Mouse (Mus musculus) erythroblast, embryonic 14.5 days (primary cell): Measurements from ENCODE around the gene Sec16b. TPM values are rescaled to one million over a fixed set of nuclear protein-coding genes. Genes with fewer than 3 reads are reported as not detected.

Source experiments
- H3K27me3 ChIP-seq: 2 replicates; pipeline ENCODE4 v1.6.1; 2012; ENCODE audit warnings: inconsistent platforms; ENCODE audit not compliant: control insufficient read depth
- H3K36me3 ChIP-seq: 2 replicates; pipeline ENCODE4 v1.6.1; 2012; ENCODE audit warnings: mild to moderate bottlenecking, inconsistent platforms; ENCODE audit not compliant: control insufficient read depth
- H3K4me1 ChIP-seq: 2 replicates; pipeline ENCODE4 v1.6.1; 2012; ENCODE audit warnings: inconsistent platforms; ENCODE audit not compliant: control insufficient read depth
- H3K4me3 ChIP-seq: replicated peaks from 2 replicates; pipeline ENCODE3; 2012; ENCODE audit warnings: moderate library complexity, mild to moderate bottlenecking, inconsistent platforms
- H3K9me3 ChIP-seq: 2 replicates; pipeline ENCODE4 v1.6.1; 2012; ENCODE audit warnings: low read length, inconsistent platforms, mixed read lengths; ENCODE audit not compliant: control insufficient read depth
- GATA1 ChIP-seq: IDR thresholded peaks from 2 replicates; pipeline ENCODE4 v1.6.1; 2012; ENCODE audit warnings: low read length, inconsistent platforms, mixed read lengths
- TAL1 ChIP-seq: IDR thresholded peaks from 3 replicates; pipeline ENCODE4 v1.6.1; 2012; ENCODE audit warnings: low read length, inconsistent platforms, mixed read lengths
- polyA plus RNA-seq: library from polyadenylated mRNA; stranded (reverse); fragments of >175 nt; gene quantifications from 2 replicates; pipeline ENCODE4 v1.2.3, GENCODE M21; 2012

Gene Sec16b
- polyA plus RNA-seq: not detected in 2 replicates

DNA sequence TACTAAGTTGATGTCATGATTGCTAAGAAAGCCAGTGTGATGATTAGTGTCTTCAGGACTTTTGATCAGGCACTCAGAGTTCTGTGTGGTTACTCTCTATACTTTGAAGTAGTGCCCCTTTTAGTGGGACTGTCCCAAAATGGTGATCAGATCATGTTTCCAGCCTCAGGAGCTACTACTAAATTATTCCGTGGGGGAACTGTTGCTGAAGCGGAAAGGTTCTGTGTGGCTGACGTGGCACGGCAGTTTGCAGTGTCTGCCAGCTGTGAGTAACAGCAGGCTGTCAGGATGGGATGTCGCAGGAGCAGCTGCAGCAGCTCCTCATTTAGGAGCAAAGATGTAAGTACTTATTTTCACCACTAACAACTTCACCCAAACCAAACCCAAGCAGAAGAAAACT is at the start of gene Sec16b:
Gene Sec16b, plus strand, starts transcription at position 207 of the 400 bp plus-strand sequence.
- TF ChIP-seq GATA1 (no peak), TAL1 (no peak)
- Histone ChIP-seq H3K4me1 (no peaks in the 10 kb centered on the region), H3K36me3 (no peaks in the 10 kb centered on the region), H3K27me3 (no peaks in the 10 kb centered on the region), H3K4me3 (no peak within 1 kb of the TSS), H3K9me3 (no peaks in the 10 kb centered on the region)

DNA sequence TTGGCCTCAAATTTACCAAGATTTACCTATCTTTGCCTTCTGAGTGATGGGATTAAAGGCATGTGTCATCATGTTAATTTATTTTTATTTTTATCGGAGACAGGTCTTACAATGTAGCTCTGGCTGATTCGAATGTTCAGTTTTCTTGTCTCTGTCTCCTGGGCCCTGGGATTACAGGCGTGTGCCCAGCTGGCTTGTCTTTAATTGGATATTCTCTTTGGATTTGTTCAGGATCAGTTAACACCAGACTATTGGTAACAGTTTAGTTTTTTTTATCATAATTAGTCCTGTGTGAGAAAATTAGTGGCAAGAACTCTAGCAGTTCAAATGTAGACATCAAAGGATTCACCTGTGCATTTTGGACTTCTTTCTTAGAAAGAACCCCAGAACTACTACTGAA is 48.7 kb upstream of the Sec16b start:
- TF ChIP-seq TAL1: no peak
- TF ChIP-seq GATA1: no peak
- Histone ChIP-seq H3K36me3 (no peaks in the 10 kb centered on the region), H3K27me3 (no peaks in the 10 kb centered on the region), H3K4me3 (no peak overlapping the region), H3K9me3 (no peaks in the 10 kb centered on the region), H3K4me1 (peaks cover 14% of the 10 kb centered on the region)

DNA sequence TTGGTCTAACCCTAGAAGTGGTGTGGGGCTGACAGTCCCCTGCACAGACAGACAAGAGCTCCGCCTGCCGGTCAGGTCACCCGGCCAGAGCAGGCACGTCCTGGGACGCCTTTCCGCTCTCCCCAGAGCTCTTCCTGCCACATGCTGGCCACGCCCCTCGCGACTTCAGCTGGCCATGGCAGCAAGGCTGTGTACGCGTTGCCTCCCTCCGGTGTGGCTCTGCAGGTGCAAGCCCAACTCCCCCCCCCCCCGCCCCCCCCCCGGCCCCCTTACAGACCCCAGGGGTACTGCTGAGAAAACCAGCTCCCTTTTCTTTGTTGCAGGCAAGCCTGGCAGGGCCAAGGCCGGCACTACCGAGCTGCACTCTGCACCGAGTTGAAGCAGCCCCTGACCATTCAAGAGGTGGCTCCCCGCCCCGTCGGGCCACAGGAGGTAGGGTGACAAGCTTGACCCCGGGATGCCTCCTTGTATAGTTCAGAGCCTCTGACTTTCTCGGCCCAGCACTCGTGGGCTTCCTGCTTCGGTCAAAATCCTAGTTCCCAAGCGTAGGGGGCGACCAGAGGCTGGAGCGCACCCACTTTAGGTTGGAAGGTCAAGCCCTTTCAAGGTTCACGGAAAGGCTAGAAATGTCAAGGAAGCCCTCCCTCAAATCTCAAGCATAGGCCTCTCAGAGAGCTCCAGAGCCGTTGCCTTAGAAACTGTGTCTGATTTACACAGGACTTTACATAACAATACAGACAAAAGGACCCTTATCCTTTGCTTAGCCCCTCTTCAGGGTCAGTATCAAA is 47.9 kb upstream of the Sec16b start, which contains the start of gene Cryzl2:
Gene Cryzl2, plus strand, starts transcription at position 157 of the 788 bp plus-strand sequence.
- no peaks in the 10 kb centered on the region for H3K27me3 ChIP-seq
- H3K9me3 ChIP-seq: no peaks in the 10 kb centered on the region
- H3K4me3 ChIP-seq: peak within 1 kb of the TSS; percentile 54
- no peaks in the 10 kb centered on the region for H3K36me3 ChIP-seq
- peaks cover 14% of the 10 kb centered on the region for H3K4me1 ChIP-seq
- TF ChIP-seq TAL1: no peak
- no peak for TF ChIP-seq GATA1

DNA sequence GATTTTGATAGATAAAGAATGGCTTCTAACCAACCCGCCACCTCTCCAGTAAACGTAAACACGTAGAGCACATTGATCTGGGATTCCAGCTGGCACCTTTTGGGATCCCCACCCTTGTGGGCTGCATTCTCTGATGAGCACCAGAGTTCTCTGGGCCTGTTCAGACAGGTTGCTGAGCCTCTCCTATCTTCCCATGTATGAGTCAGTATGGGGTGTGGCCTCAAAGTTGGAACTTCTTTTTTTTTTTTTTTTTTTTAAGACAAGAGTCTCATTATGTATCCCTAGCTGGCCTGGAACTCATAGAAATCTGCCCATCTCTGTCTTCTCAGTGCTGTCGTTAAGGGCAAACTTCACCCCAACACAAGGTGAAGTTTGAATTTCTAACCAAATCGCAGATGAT is 46.6 kb upstream of the Sec16b start:
- Histone ChIP-seq H3K27me3 (no peaks in the 10 kb centered on the region), H3K4me3 (no peak overlapping the region), H3K4me1 (peaks cover 14% of the 10 kb centered on the region), H3K36me3 (no peaks in the 10 kb centered on the region), H3K9me3 (no peaks in the 10 kb centered on the region)
- TF ChIP-seq TAL1 (no peak), GATA1 (no peak)

DNA sequence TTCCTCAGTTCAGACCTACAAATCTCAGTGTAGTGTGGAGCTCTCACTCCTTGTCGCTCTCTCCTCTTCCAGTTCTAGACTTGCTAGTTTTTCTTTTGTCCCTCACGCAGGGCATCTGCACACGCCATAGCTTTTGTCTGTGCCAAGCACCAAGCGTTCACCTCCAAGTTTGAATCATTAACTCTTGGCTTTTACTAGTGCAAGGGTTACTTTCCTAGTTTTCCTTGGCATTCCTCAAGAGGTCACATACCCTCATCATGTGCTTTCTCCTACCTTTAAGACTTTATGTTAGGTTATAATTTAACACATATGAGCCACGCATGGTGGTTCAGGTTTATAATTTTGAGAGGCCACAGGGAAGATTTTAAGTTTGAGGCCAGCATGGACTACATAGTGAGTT is 45.3 kb upstream of the Sec16b start:
- TF ChIP-seq GATA1 (no peak), TAL1 (no peak)
- Histone ChIP-seq H3K4me1 (peaks cover 14% of the 10 kb centered on the region), H3K27me3 (no peaks in the 10 kb centered on the region), H3K9me3 (no peaks in the 10 kb centered on the region), H3K36me3 (no peaks in the 10 kb centered on the region; the same call in 1 of the 2 replicates), H3K4me3 (no peak overlapping the region)

DNA sequence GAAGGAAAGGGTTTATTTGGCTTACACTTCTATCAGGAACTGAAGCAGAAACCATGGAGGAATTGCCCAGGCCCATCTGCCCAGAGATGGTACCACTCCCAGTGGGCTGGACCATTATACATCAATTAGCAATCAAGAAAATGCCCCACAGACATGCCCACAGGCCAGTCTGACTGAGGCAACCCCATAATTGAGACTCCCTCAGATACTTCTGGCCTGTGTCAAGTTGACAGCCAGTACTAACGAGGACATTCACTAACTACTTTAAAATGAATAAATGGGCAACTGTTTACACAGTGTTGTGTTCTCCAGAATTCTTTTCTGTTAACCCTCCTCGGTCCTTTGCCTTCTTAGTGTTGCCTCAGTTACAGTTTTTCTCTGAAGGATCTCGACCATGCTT is 44.2 kb upstream of the Sec16b start:
- TF ChIP-seq TAL1 (no peak), GATA1 (no peak)
- Histone ChIP-seq H3K4me1 (peaks cover 14% of the 10 kb centered on the region), H3K4me3 (no peak overlapping the region), H3K9me3 (no peaks in the 10 kb centered on the region), H3K36me3 (no peaks in the 10 kb centered on the region; the same call in 1 of the 2 replicates), H3K27me3 (no peaks in the 10 kb centered on the region)

DNA sequence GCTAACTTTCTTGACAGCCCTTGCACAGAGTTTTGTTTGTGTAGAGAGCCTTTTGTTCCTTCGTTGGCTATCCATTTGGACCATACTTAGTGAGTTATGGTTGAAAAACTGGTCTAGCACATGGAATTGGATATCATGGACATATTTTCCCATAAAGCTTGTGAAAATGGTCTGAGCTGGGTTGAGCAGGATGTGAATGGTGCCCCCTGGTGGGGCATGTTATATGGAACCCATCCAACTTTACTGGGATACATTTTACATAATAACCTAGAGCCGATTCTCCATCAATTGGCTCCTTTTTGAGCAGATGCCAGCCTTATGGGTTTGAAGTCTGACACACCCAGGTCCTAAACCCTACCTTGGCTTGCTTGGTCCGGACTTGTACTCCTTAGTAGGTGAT is 41.3 kb upstream of the Sec16b start:
- Histone ChIP-seq H3K36me3 (no peaks in the 10 kb centered on the region; the same call in 1 of the 2 replicates), H3K4me3 (no peak overlapping the region), H3K9me3 (no peaks in the 10 kb centered on the region), H3K4me1 (no peaks in the 10 kb centered on the region), H3K27me3 (no peaks in the 10 kb centered on the region)
- TF ChIP-seq TAL1 (no peak), GATA1 (no peak)

DNA sequence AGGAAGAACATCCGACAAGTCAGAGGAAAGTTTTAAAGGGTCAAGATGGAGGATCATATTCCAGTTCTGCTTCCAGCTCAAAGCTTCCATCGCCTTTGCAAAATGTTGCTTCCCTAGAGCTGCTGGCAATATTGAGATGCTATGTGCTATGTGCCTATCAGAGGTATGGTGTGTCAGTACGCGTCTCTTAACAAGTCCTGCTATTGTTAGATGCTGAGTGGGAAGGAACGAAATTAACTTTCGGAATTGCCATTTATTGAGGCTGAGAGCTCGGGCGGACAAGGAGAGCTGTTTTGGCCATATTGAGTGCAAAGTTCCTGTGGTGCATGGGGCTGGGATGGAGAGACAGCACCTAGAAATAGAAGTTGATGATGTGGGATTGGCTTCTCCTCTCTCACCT is 38.7 kb upstream of the Sec16b start:
- no peak overlapping the region for H3K4me3 ChIP-seq
- no peaks in the 10 kb centered on the region for H3K4me1 ChIP-seq
- H3K36me3 ChIP-seq: no peaks in the 10 kb centered on the region; the same call in 1 of the 2 replicates
- H3K27me3 ChIP-seq: no peaks in the 10 kb centered on the region
- no peak for TF ChIP-seq TAL1
- TF ChIP-seq GATA1: no peak
- H3K9me3 ChIP-seq: no peaks in the 10 kb centered on the region

DNA sequence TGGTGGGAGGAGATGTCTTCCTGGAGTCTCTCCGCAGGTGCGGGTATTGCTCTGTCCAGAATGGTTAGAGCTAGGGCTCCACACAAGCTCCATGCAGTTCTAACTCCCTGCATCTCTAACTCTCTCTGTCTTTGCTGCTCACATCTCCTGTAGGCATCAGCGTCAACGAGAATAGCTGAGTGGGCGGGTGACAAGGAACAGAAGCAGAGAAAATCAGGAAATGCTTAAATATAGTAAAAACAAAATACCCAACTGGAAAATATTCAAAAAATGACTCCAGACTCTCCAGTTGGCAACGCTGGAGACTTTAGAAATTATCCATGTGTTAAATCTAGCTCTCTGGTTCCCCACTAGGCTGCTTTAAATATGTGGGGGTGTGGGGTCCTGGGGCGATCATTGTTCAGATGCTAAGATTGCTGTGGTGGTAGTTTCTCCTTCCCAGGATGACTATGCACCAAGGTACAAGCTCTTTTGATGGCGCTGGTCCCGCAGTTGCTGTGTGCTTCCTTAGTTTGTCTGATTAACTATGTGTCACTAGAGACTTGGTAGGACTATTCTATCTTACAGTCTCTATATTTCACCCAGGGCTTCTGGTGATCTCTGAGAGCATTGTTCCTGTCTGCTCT is 35.7 kb upstream of the Sec16b start:
- H3K27me3 ChIP-seq: no peaks in the 10 kb centered on the region
- no peaks in the 10 kb centered on the region for H3K36me3 ChIP-seq
- no peaks in the 10 kb centered on the region for H3K9me3 ChIP-seq
- TF ChIP-seq TAL1 (no peak), GATA1 (no peak)
- no peaks in the 10 kb centered on the region for H3K4me1 ChIP-seq
- no peak overlapping the region for H3K4me3 ChIP-seq
